8 mouse cellular contexts compared by ENCODE assay signal in genomic region chr12:24706764-24707479, GRCm38 (mm10). TPM values are rescaled to one million over a fixed set of nuclear protein-coding genes. Genes with fewer than 3 reads are reported as not detected.
A peak's percentile ranks its signal among the peaks of the same experiment; 100 is the strongest.
DNase-seq lines count a peak whose midpoint lies in the region; ATAC-seq lines count a peak whose summit lies in the region.

No protein-coding gene starts in this region.

- under 1% methylated on average over 27 of the region's 27 CpGs for WGBS in forebrain, embryonic 16.5 days
- 1% methylated on average over 27 of the region's 27 CpGs for WGBS in midbrain, embryonic 16.5 days

- intact Hi-C loops in gastrocnemius, postnatal 36 days (cut with DNase I): loop anchor here (5.0 kb wide), 1 partner anchor 125 kb away; the partner anchor contains the start of gene Mboat2

- no peak for ATAC-seq in forebrain, embryonic 16.5 days
- ATAC-seq in midbrain, embryonic 16.5 days: no peak

- H3K4me1 ChIP-seq in forebrain, embryonic 16.5 days (replicated peaks; ENCODE audit: control insufficient read depth, insufficient read depth, low read length): peaks cover 31% of the 10 kb centered on the region
- peaks cover 6% of the 10 kb centered on the region; the same call in 1 of the 2 replicates for H3K4me1 ChIP-seq in midbrain, embryonic 16.5 days (ENCODE audit: control insufficient read depth, insufficient read depth, low read length)

- peak overlapping the region; percentile 45; the same call in 1 of the 2 replicates for H3K9ac ChIP-seq in forebrain, embryonic 16.5 days (replicated peaks; ENCODE audit: low read depth, low read length)
- H3K9ac ChIP-seq in midbrain, embryonic 16.5 days (ENCODE audit: low read depth, low read length): no peak overlapping the region

- H3K4me2 ChIP-seq in forebrain, embryonic 16.5 days (ENCODE audit: low read length): peak overlapping the region; percentile 84
- peak overlapping the region; percentile 20 for H3K4me2 ChIP-seq in midbrain, embryonic 16.5 days (ENCODE audit: low read length)

- peak overlapping the region; percentile 95 for H3K4me3 ChIP-seq in forebrain, embryonic 16.5 days (replicated peaks; ENCODE audit: low read length)
- H3K4me3 ChIP-seq in midbrain, embryonic 16.5 days (ENCODE audit: low read depth, low read length): no peak overlapping the region

- 0 out of 2 replicates have a peak, but pooled peaks cover 2% of the 10 kb centered on the region for H3K27me3 ChIP-seq in forebrain, embryonic 16.5 days (replicated peaks; ENCODE audit: control insufficient read depth, insufficient read depth, low read length)
- no peaks in the 10 kb centered on the region for H3K27me3 ChIP-seq in midbrain, embryonic 16.5 days (ENCODE audit: control insufficient read depth, insufficient read depth, low read depth, low read length)

- H3K9me3 ChIP-seq in forebrain, embryonic 16.5 days (ENCODE audit: control insufficient read depth, low read length): no peaks in the 10 kb centered on the region
- no peaks in the 10 kb centered on the region for H3K9me3 ChIP-seq in midbrain, embryonic 16.5 days (replicated peaks; ENCODE audit: control insufficient read depth, low read length, poor library complexity, severe bottlenecking)

- peak; percentile 65 for DNase-seq in adrenal gland, postnatal 10 days
- no peak for DNase-seq in adrenal gland, adult 18-20 months (ENCODE audit: low spot score in 2 of 2)
- DNase-seq in ZHBTc4 (ENCODE audit: low read depth, low spot score): peak; percentile 94
- peak; percentile 83 for DNase-seq in kidney, postnatal 14 days
- peak; percentile 69 for DNase-seq in thymus, postnatal 25 days
- no peak for DNase-seq in gastrocnemius, postnatal 36 days

- H3K36me3 ChIP-seq in forebrain, embryonic 16.5 days (ENCODE audit: control insufficient read depth, insufficient read depth): no peaks in the 10 kb centered on the region
- H3K36me3 ChIP-seq in midbrain, embryonic 16.5 days (ENCODE audit: control insufficient read depth, insufficient read depth, low read length): no peaks in the 10 kb centered on the region

- H3K27ac ChIP-seq in forebrain, embryonic 16.5 days (ENCODE audit: low read length): no peak overlapping the region
- H3K27ac ChIP-seq in midbrain, embryonic 16.5 days (ENCODE audit: low read length): no peak overlapping the region

RNA-seq across cellular contexts. Expression of gene Rrm2, which starts 1.1 kb away (rescaled TPM):
- 10 to 100 TPM; 43.7 to 50.5 TPM for total RNA-seq in adrenal gland, postnatal 10 days (2021)
- 1 to 10 TPM; 4.6 to 5.1 TPM for total RNA-seq in adrenal gland, adult 18-20 months (2021)
- 138 and 169 TPM in 2 replicates for polyA plus RNA-seq in forebrain, embryonic 16.5 days (2015; fragmentation: Nextera tagmentation; extraction: Ambion mirVana)
- 37.5 and 41.4 TPM in 2 replicates for polyA plus RNA-seq in midbrain, embryonic 16.5 days (2015; fragmentation: Nextera tagmentation; extraction: Ambion mirVana)
- 1 to 10 TPM; 2.1 to 3.0 TPM for total RNA-seq in gastrocnemius, postnatal 36 days (2021)

RNA-seq across cellular contexts. Expression of gene Cys1, which starts 25.3 kb away (rescaled TPM):
- total RNA-seq in adrenal gland, postnatal 10 days (2021): 1 to 10 TPM; 2.7 to 4.4 TPM
- 1 to 10 TPM; 3.9 to 6.2 TPM for total RNA-seq in adrenal gland, adult 18-20 months (2021)
- 2.1 TPM in 2 replicates for polyA plus RNA-seq in forebrain, embryonic 16.5 days (2015; fragmentation: Nextera tagmentation; extraction: Ambion mirVana)
- 1.6 and 1.8 TPM in 2 replicates for polyA plus RNA-seq in midbrain, embryonic 16.5 days (2015; fragmentation: Nextera tagmentation; extraction: Ambion mirVana)
- 1 to 10 TPM; 3.4 to 3.7 TPM for total RNA-seq in gastrocnemius, postnatal 36 days (2021)

RNA-seq across cellular contexts. Expression of gene Klf11, which starts 55.8 kb away (rescaled TPM):
- 10 to 100 TPM; 20.5 to 21.4 TPM for total RNA-seq in adrenal gland, postnatal 10 days (2021)
- 10 to 100 TPM; 10.7 to 15.5 TPM for total RNA-seq in adrenal gland, adult 18-20 months (2021)
- 19.1 and 20.1 TPM in 2 replicates for polyA plus RNA-seq in forebrain, embryonic 16.5 days (2015; fragmentation: Nextera tagmentation; extraction: Ambion mirVana)
- polyA plus RNA-seq in midbrain, embryonic 16.5 days (2015; fragmentation: Nextera tagmentation; extraction: Ambion mirVana): 21.4 and 22.6 TPM in 2 replicates
- total RNA-seq in gastrocnemius, postnatal 36 days (2021): 1 to 10 TPM; 7.8 to 8.6 TPM

Comparison
In these comparisons a context has a peak if more than half of its experiments do, and no peak if none do; other contexts are left out.
1. DNase-seq: peak in adrenal gland, postnatal 10 days (single experiment), ZHBTc4 (single experiment), kidney, postnatal 14 days (single experiment) and thymus, postnatal 25 days (single experiment); none in adrenal gland, adult 18-20 months (0 of 2) and gastrocnemius, postnatal 36 days (0 of 2).
2. RNA of gene Rrm2, which starts 1.1 kb away (total RNA-seq): 43.7 to 50.5 TPM in adrenal gland, postnatal 10 days; 4.6 to 5.1 TPM in adrenal gland, adult 18-20 months and 2.1 to 3.0 TPM in gastrocnemius, postnatal 36 days; every median in the first group is over 4 times any median in the second.